Mouse (Mus musculus) ES-Bruce4 (cell line): Measurements from ENCODE around the gene Kcnk18. TPM values are rescaled to one million over a fixed set of nuclear protein-coding genes. Genes with fewer than 3 reads are reported as not detected.

Source experiments
- H3K27ac ChIP-seq: 2 replicates; pipeline ENCODE4 v1.5.1; 2012; ENCODE audit warnings: low read length, inconsistent platforms; ENCODE audit not compliant: insufficient read depth
- H3K27me3 ChIP-seq: 2 replicates; pipeline ENCODE4 v1.6.1; 2012; ENCODE audit warnings: mild to moderate bottlenecking, low read length, inconsistent platforms; ENCODE audit not compliant: control insufficient read depth, poor library complexity, insufficient read depth, severe bottlenecking
- H3K36me3 ChIP-seq: 2 replicates; pipeline ENCODE4 v1.6.1; 2012; ENCODE audit warnings: inconsistent platforms, mild to moderate bottlenecking, low read length, moderate library complexity; ENCODE audit not compliant: control insufficient read depth, poor library complexity, insufficient read depth, severe bottlenecking
- H3K4me1 ChIP-seq: one replicate; pipeline ENCODE4 v1.8.1; 2011; ENCODE audit warnings: low read length; ENCODE audit not compliant: control insufficient read depth, insufficient read depth
- H3K4me3 ChIP-seq: 2 replicates; pipeline ENCODE4 v1.5.1; 2011; ENCODE audit warnings: low read depth, mild to moderate bottlenecking, low read length
- H3K9ac ChIP-seq: 2 replicates; pipeline ENCODE4 v1.6.1; 2012; ENCODE audit warnings: low read depth, mild to moderate bottlenecking, inconsistent platforms; ENCODE audit not compliant: poor library complexity, severe bottlenecking
- H3K9me3 ChIP-seq: replicated peaks from 2 replicates; pipeline ENCODE4 v1.6.1; 2012; ENCODE audit warnings: mild to moderate bottlenecking, low read length, inconsistent platforms; ENCODE audit not compliant: control insufficient read depth, poor library complexity, insufficient read depth, severe bottlenecking
- CTCF ChIP-seq: IDR thresholded peaks from one replicate; pipeline ENCODE4 v1.8.1; 2011; ENCODE audit warnings: low read depth, low read length
- EP300 ChIP-seq: IDR thresholded peaks from 2 replicates; pipeline ENCODE4 v1.6.1; 2011; ENCODE audit warnings: low read depth, low read length; ENCODE audit not compliant: insufficient read depth
- POLR2A ChIP-seq: IDR thresholded peaks from one replicate; pipeline ENCODE4 v1.8.1; 2011; ENCODE audit warnings: low read length; ENCODE audit not compliant: insufficient read depth
- polyA plus RNA-seq: library from polyadenylated mRNA; stranded (reverse); fragments of >200 nt; gene quantifications from 2 replicates; pipeline ENCODE4 v1.2.4, GENCODE M21; 2011; ENCODE audit warnings: low read depth; ENCODE audit not compliant: missing spikeins, insufficient read depth, insufficient read length

The Kcnk18 gene
- polyA plus RNA-seq, 1 experiment = not detected

DNA sequence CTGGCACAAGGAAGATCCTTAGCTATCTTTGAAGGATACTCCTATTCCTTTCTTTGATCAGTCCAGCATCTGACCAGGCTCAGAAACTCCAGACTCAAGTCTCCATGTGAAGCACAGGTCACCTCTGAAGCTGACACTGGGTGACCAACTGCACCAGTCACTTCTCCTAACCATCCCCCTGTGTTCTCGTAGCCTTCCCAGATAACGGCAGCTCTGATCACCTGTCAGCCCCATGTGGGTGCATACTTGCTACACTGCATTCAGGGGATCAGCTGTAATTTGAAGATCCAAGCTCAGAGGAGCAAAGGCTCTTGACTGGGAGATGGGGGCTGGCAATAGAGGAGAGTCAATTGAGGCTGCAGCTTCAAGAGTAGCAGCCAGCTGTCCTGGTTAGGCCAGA is 10.0 kb upstream of the Kcnk18 start:
- Histone ChIP-seq H3K9ac (no peak overlapping the region), H3K27ac (no peak overlapping the region), H3K27me3 (no peaks in the 10 kb centered on the region), H3K9me3 (no peaks in the 10 kb centered on the region), H3K4me1 (no peaks in the 10 kb centered on the region), H3K4me3 (no peak overlapping the region), H3K36me3 (no peaks in the 10 kb centered on the region)
- no peak for TF ChIP-seq EP300
- no peak for TF ChIP-seq POLR2A

DNA sequence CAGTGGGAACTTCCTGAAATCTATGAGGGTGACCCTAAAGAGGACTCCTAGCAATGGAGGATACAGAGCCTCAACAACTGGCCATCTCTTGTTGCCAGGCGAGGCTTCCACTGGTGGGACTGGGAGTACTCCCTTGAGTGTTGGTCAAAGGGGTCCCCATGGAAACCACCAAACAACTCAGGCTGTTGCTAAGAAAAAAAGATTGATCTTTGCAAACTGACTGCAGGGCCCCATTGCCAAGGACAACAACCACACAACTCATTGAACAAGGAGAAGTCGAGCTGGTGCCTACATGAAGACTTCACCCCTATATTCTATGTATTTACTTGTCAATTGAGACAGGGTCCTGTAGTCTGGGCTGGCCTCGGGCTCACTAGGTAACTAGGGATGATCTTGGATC is 2.1 kb upstream of the Kcnk18 start:
- Histone ChIP-seq H3K4me1 (no peaks in the 10 kb centered on the region), H3K27me3 (no peaks in the 10 kb centered on the region), H3K27ac (no peak overlapping the region), H3K4me3 (no peak overlapping the region), H3K9ac (no peak overlapping the region), H3K9me3 (no peaks in the 10 kb centered on the region), H3K36me3 (no peaks in the 10 kb centered on the region)
- no peak for TF ChIP-seq CTCF
- TF ChIP-seq POLR2A = no peak
- TF ChIP-seq EP300 = no peak

DNA sequence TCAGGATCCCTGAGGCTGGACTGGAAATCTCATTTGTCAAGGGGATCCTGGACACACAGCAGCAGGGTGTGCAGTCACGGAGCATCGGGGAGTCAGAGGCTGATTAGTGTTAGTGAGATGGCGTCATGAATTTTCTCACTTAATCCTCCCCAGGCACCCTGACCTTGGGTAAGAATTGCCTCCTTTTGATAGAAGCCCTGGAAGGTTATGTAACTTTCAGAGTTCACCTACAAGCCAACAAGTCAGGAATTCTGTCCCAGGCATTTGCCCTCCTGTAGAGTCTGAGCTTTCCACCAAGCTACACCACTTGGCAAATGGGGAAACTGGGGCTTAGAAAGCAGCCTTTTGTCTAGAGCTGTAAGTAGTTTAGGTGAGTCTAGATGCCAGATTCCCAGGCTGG is 2.1 kb downstream of the Kcnk18 start:
- Histone ChIP-seq H3K9me3 (no peaks in the 10 kb centered on the region; the same call in 1 of the 2 replicates), H3K36me3 (no peaks in the 10 kb centered on the region), H3K27ac (no peak overlapping the region), H3K4me3 (no peak overlapping the region), H3K4me1 (no peaks in the 10 kb centered on the region), H3K9ac (no peak overlapping the region), H3K27me3 (no peaks in the 10 kb centered on the region)
- TF ChIP-seq CTCF (no peak), POLR2A (no peak), EP300 (no peak)

DNA sequence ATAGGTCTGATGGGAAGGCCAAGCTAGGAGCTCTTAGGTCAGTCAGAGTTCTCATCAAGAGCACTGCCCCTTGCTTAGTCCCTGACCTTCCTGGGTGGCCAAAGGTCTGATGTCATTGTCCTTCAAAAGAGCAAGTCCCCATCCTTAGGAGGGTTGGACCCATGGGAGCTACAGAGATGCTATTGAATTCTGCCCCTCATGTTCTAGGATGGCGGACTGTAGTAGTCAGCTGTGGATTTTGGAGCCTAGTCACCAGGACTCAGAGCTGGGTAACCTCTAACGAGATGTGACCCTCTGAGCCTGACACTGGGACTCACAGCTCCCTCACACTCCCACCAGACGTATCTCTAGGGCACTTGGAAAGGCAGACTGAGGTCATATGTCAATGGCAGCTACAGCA is 9.4 kb downstream of the Kcnk18 start:
- H3K4me3 ChIP-seq = no peak overlapping the region
- no peak overlapping the region for H3K9ac ChIP-seq
- no peaks in the 10 kb centered on the region; the same call in 1 of the 2 replicates for H3K9me3 ChIP-seq
- TF ChIP-seq EP300 (no peak), POLR2A (no peak), CTCF (no peak)
- no peaks in the 10 kb centered on the region for H3K4me1 ChIP-seq
- H3K36me3 ChIP-seq = no peaks in the 10 kb centered on the region
- no peaks in the 10 kb centered on the region for H3K27me3 ChIP-seq
- no peak overlapping the region for H3K27ac ChIP-seq

DNA sequence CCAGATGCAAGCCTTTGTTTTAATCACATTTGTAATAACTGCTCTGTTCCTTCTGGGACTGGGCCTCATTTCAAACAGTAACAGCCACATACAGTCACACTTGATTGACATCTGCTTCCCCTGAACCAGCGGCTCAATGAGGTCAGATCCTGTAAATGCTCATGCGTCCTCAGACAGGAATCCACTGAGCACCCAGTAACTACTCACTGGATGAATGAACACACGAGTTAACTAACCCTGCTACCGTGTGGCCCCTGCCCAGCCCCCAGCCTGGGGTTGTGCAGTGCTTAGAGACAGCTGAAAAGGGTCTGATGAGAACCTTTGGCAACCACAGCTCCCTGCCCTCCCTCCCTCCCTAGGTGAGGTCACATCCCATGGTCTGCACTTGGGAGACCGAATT is 13.8 kb downstream of the Kcnk18 start:
- Histone ChIP-seq H3K27me3 (no peaks in the 10 kb centered on the region), H3K9ac (no peak overlapping the region), H3K36me3 (no peaks in the 10 kb centered on the region), H3K9me3 (no peaks in the 10 kb centered on the region), H3K27ac (no peak overlapping the region), H3K4me3 (no peak overlapping the region), H3K4me1 (peaks cover 4% of the 10 kb centered on the region)
- no peak for TF ChIP-seq POLR2A
- TF ChIP-seq CTCF = no peak
- no peak for TF ChIP-seq EP300

DNA sequence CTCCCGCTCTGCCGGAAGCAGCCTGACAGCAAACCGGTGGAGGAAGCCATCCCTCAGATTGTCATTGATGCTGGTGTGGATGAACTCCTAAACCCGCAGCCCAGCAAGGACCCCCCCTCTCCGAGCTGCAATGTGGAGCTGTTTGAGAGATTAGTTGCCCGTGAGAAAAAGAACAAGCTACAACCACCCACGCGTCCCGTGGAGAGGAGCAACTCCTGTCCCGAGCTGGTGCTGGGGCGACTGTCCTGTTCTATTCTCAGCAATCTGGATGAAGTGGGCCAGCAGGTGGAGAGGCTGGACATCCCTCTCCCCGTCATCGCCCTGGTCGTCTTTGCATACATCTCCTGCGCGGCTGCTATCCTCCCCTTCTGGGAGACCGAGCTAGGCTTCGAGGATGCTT is 16.0 kb downstream of the Kcnk18 start:
- no peak overlapping the region for H3K27ac ChIP-seq
- H3K4me3 ChIP-seq = no peak overlapping the region
- H3K9me3 ChIP-seq = no peaks in the 10 kb centered on the region
- no peaks in the 10 kb centered on the region for H3K27me3 ChIP-seq
- H3K9ac ChIP-seq = no peak overlapping the region
- TF ChIP-seq EP300 (no peak), CTCF (no peak), POLR2A (no peak)
- H3K36me3 ChIP-seq = no peaks in the 10 kb centered on the region
- peaks cover 4% of the 10 kb centered on the region for H3K4me1 ChIP-seq
